Mouse (Mus musculus) CD4-positive helper T cell, adult 2 months (primary cell): ENCODE data around the gene Dtx4.

Source experiments
- DNase-seq: peaks from one replicate; pipeline ENCODE4 v3.0.0-alpha.2; 2012; ENCODE audit warnings: low read depth, missing footprints, low spot score

Gene Dtx4

GRCm38 (mm10) chr19:12467436-12467835 lies 33.8 kb downstream of the Dtx4 start:
- peak; percentile 65 for DNase-seq

- DNase-seq: peak; percentile 73
Measured at GRCm38 (mm10) chr19:12466204-12466603, 35.0 kb downstream of the Dtx4 start.

GRCm38 (mm10) chr19:12465530-12466144 lies 35.6 kb downstream of the Dtx4 start:
- DNase-seq: no peak

- no peak for DNase-seq
Measured at GRCm38 (mm10) chr19:12464674-12465073, 36.6 kb downstream of the Dtx4 start.

- no peak for DNase-seq
Measured at GRCm38 (mm10) chr19:12464127-12464526, 37.1 kb downstream of the Dtx4 start.

- no peak for DNase-seq
Measured at GRCm38 (mm10) chr19:12463722-12464035, 37.6 kb downstream of the Dtx4 start.

GRCm38 (mm10) chr19:12462851-12463721 lies 38.2 kb downstream of the Dtx4 start:
- DNase-seq: no peak

GRCm38 (mm10) chr19:12460282-12461249 lies 40.7 kb downstream of the Dtx4 start, which contains the start of gene Mpeg1:
Mpeg1 (plus strand) TSS chr19:12460779.
- no peak for DNase-seq

- DNase-seq: no peak
Measured at GRCm38 (mm10) chr19:12459516-12459915, 41.7 kb downstream of the Dtx4 start.

- no peak for DNase-seq
Measured at GRCm38 (mm10) chr19:12457401-12458066, 43.7 kb downstream of the Dtx4 start.

GRCm38 (mm10) chr19:12445014-12445413 lies 56.2 kb downstream of the Dtx4 start:
- no peak for DNase-seq

GRCm38 (mm10) chr19:12442560-12442959 lies 58.7 kb downstream of the Dtx4 start:
- DNase-seq: no peak

GRCm38 (mm10) chr19:12440103-12440725 lies 61.0 kb downstream of the Dtx4 start:
- DNase-seq: no peak

GRCm38 (mm10) chr19:12439581-12439980 lies 61.7 kb downstream of the Dtx4 start:
- DNase-seq: no peak

GRCm38 (mm10) chr19:12435750-12436524 lies 65.3 kb downstream of the Dtx4 start:
- DNase-seq: no peak

GRCm38 (mm10) chr19:12435011-12435416 lies 66.2 kb downstream of the Dtx4 start:
- DNase-seq: no peak

- peak; percentile 29 for DNase-seq
Measured at GRCm38 (mm10) chr19:12433033-12433432, 68.2 kb downstream of the Dtx4 start.

GRCm38 (mm10) chr19:12427605-12428004 lies 73.6 kb downstream of the Dtx4 start, which contains the start of gene Pfpl:
Pfpl (plus strand) TSS chr19:12427905.
- DNase-seq: no peak

GRCm38 (mm10) chr19:12427101-12427500 lies 74.2 kb downstream of the Dtx4 start:
- no peak for DNase-seq

GRCm38 (mm10) chr19:12421680-12422079 lies 79.6 kb downstream of the Dtx4 start:
- no peak for DNase-seq
